Mouse (Mus musculus): ENCODE results near the gene Tusc1. TPM values are rescaled to one million over a fixed set of nuclear protein-coding genes. Genes with fewer than 3 reads are reported as not detected.

The Tusc1 gene
- polyA plus RNA-seq (2015; fragmentation: Nextera tagmentation; extraction: Ambion mirVana) = 7.2 and 11.0 TPM in 2 replicates

GRCm38 (mm10) chr4:93335118-93336003 is at the start of gene Tusc1:
TSS of gene Tusc1 (minus strand) at chr4:93335511.
- WGBS = under 1% methylated on average over 72 of the region's 97 CpGs
- H3K9me3 ChIP-seq (replicated peaks; ENCODE audit: low read length) = no peaks in the 10 kb centered on the region

DNA sequence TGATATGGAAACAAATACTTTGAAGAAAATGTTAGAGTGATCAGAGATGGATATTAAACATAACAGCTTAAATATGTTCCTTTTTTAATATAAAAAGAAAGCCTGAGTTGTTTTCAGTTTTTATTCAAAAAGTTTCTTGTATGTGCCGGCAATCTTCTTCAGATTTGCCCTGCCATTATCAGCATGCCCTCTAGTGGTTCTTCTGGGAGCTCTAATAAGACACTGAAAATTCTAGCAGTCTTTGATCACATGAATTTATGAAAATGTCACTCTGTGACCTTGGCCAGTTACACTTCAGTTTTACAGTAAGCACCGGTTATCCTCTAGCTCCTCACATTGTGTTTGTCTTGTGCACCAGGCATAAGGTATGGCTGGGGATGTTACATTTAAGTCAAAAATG is 17.6 kb upstream of the Tusc1 start:
- Histone ChIP-seq H3K27ac (no peak overlapping the region), H3K36me3 (ENCODE audit: insufficient read depth, low read length) (no peaks in the 10 kb centered on the region), H3K4me1 (replicated peaks; ENCODE audit: insufficient read depth, low read length) (no peaks in the 10 kb centered on the region), H3K4me3 (replicated peaks; ENCODE audit: low read depth, low read length) (no peak overlapping the region), H3K27me3 (ENCODE audit: insufficient read depth, low read length) (no peaks in the 10 kb centered on the region), H3K4me2 (ENCODE audit: low read length) (no peak overlapping the region), H3K9me3 (replicated peaks; ENCODE audit: low read length) (no peaks in the 10 kb centered on the region), H3K9ac (ENCODE audit: low read depth, low read length) (no peak overlapping the region)
- DNase-seq (ENCODE audit: low spot score) (peak; percentile 18), ATAC-seq (replicated peaks; ENCODE audit: low FRiP score, low read depth) (no peak)
- 67% methylated on average over 2 of the region's 2 CpGs for WGBS
- TF ChIP-seq CTCF (IDR thresholded peaks at IDR 0.05; ENCODE audit: low read depth) = peak; percentile 65

More at GRCm38 (mm10) chr4:93335118-93336003, at the start of gene Tusc1:
- peak within 1 kb of the TSS; percentile 95 for H3K9ac ChIP-seq (ENCODE audit: low read depth, low read length)
- no peaks in the 10 kb centered on the region for H3K27me3 ChIP-seq (ENCODE audit: insufficient read depth, low read length)
- peak within 1 kb of the TSS; percentile 73 for H3K4me3 ChIP-seq (replicated peaks; ENCODE audit: low read depth, low read length)
- no peaks in the 10 kb centered on the region for H3K36me3 ChIP-seq (ENCODE audit: insufficient read depth, low read length)
- H3K4me2 ChIP-seq (ENCODE audit: low read length) = peak within 1 kb of the TSS; percentile 95
- no peaks in the 10 kb centered on the region for H3K4me1 ChIP-seq (replicated peaks; ENCODE audit: insufficient read depth, low read length)
- peak; percentile 89 for ATAC-seq (replicated peaks; ENCODE audit: low FRiP score, low read depth)
- H3K27ac ChIP-seq = peak within 1 kb of the TSS; percentile 97
- TF ChIP-seq CTCF (IDR thresholded peaks at IDR 0.05; ENCODE audit: low read depth) = 0 out of 2 replicates have a peak, but pooled peaks have one; percentile 5
- DNase-seq (ENCODE audit: low spot score) = peak; percentile 77

DNA sequence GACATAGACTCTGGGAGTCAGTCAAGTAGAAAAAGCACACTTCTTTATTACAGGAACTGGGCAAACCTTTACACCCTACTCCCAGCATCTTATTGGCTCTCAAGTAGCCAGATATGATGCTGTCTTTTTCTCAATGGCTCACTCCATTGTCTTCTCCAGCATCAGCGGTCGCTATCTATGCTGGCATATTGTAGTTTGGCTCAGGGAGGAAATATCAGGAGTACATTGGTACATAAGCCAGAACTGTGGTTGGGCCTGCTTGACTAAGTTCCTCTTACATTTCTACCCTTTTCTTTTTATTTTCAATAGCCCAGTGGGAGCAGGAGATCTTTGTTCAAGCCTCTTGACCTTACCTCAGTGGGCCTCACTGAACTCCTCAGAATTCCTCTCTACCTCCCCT is 9.0 kb upstream of the Tusc1 start:
- H3K27ac ChIP-seq = no peak overlapping the region
- no peak overlapping the region for H3K4me3 ChIP-seq (replicated peaks; ENCODE audit: low read depth, low read length)
- no peaks in the 10 kb centered on the region for H3K36me3 ChIP-seq (ENCODE audit: insufficient read depth, low read length)
- H3K27me3 ChIP-seq (ENCODE audit: insufficient read depth, low read length) = no peaks in the 10 kb centered on the region
- 91% methylated on average over 2 of the region's 2 CpGs for WGBS
- H3K4me1 ChIP-seq (replicated peaks; ENCODE audit: insufficient read depth, low read length) = no peaks in the 10 kb centered on the region
- H3K9ac ChIP-seq (ENCODE audit: low read depth, low read length) = no peak overlapping the region
- DNase-seq (ENCODE audit: low spot score) (no peak), ATAC-seq (replicated peaks; ENCODE audit: low FRiP score, low read depth) (no peak)
- no peak overlapping the region for H3K4me2 ChIP-seq (ENCODE audit: low read length)
- H3K9me3 ChIP-seq (replicated peaks; ENCODE audit: low read length) = no peaks in the 10 kb centered on the region
- TF ChIP-seq CTCF (IDR thresholded peaks at IDR 0.05; ENCODE audit: low read depth) = no peak

- H3K36me3 ChIP-seq (ENCODE audit: insufficient read depth, low read length) = no peaks in the 10 kb centered on the region
- H3K27me3 ChIP-seq (ENCODE audit: insufficient read depth, low read length) = no peaks in the 10 kb centered on the region
- no peak overlapping the region for H3K4me3 ChIP-seq (replicated peaks; ENCODE audit: low read depth, low read length)
- TF ChIP-seq CTCF (IDR thresholded peaks at IDR 0.05; ENCODE audit: low read depth) = no peak
- no peaks in the 10 kb centered on the region for H3K4me1 ChIP-seq (replicated peaks; ENCODE audit: insufficient read depth, low read length)
- no peak for ATAC-seq (replicated peaks; ENCODE audit: low FRiP score, low read depth)
- no peak for DNase-seq (ENCODE audit: low spot score)
- no peaks in the 10 kb centered on the region for H3K9me3 ChIP-seq (replicated peaks; ENCODE audit: low read length)
- H3K9ac ChIP-seq (ENCODE audit: low read depth, low read length) = no peak overlapping the region
- no peak overlapping the region for H3K27ac ChIP-seq
- no peak overlapping the region for H3K4me2 ChIP-seq (ENCODE audit: low read length)
These were observed 6.3 kb upstream of the Tusc1 start for GRCm38 (mm10) chr4:93341568-93341967.

DNA sequence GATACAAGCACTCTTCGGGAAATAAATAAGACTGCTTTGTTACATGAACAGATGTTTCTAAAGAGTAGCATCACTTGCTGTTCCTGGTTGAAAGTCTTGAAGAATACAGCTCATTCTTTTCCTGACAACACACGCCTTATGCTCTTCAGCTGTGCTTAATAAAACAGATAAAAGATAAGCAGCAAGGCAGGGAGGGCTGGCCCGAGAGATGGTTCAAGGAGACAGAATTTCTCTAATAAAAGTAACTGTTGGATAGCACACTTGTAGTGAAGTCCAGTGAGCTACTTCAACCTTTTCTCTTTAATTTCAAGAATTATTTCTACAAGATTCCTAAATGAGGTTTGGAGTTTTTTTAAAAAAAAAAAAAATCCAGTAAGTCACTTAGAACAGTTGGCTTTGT is 2.7 kb upstream of the Tusc1 start:
- H3K27me3 ChIP-seq (ENCODE audit: insufficient read depth, low read length) = no peaks in the 10 kb centered on the region
- H3K4me1 ChIP-seq (replicated peaks; ENCODE audit: insufficient read depth, low read length) = no peaks in the 10 kb centered on the region
- no peak for TF ChIP-seq CTCF (IDR thresholded peaks at IDR 0.05; ENCODE audit: low read depth)
- WGBS = 69% methylated on average over 3 of the region's 3 CpGs
- no peak overlapping the region for H3K4me2 ChIP-seq (ENCODE audit: low read length)
- H3K9ac ChIP-seq (ENCODE audit: low read depth, low read length) = no peak overlapping the region
- no peaks in the 10 kb centered on the region for H3K36me3 ChIP-seq (ENCODE audit: insufficient read depth, low read length)
- no peak for DNase-seq (ENCODE audit: low spot score)
- H3K4me3 ChIP-seq (replicated peaks; ENCODE audit: low read depth, low read length) = no peak overlapping the region
- no peak for ATAC-seq (replicated peaks; ENCODE audit: low FRiP score, low read depth)
- H3K27ac ChIP-seq = no peak overlapping the region
- H3K9me3 ChIP-seq (replicated peaks; ENCODE audit: low read length) = no peaks in the 10 kb centered on the region

- Histone ChIP-seq H3K4me2 (ENCODE audit: low read length) (peak overlapping the region; percentile 95), H3K36me3 (ENCODE audit: insufficient read depth, low read length) (no peaks in the 10 kb centered on the region), H3K27ac (peak overlapping the region; percentile 97), H3K4me3 (replicated peaks; ENCODE audit: low read depth, low read length) (peak overlapping the region; percentile 73), H3K4me1 (replicated peaks; ENCODE audit: insufficient read depth, low read length) (no peaks in the 10 kb centered on the region), H3K9me3 (replicated peaks; ENCODE audit: low read length) (no peaks in the 10 kb centered on the region), H3K27me3 (ENCODE audit: insufficient read depth, low read length) (no peaks in the 10 kb centered on the region), H3K9ac (ENCODE audit: low read depth, low read length) (peak overlapping the region; percentile 95)
- ATAC-seq (replicated peaks; ENCODE audit: low FRiP score, low read depth) (peak; percentile 95), DNase-seq (ENCODE audit: low spot score) (peak; percentile 91)
- no peak for TF ChIP-seq CTCF (IDR thresholded peaks at IDR 0.05; ENCODE audit: low read depth)
- WGBS = under 1% methylated on average over 41 of the region's 49 CpGs
These were observed 634 bp downstream of the Tusc1 start for GRCm38 (mm10) chr4:93334636-93335117.

Measured in kidney, postnatal 0 days (tissue).